Mouse (Mus musculus) kidney, postnatal 0 days (tissue): ENCODE measurements around the gene Tnni2. TPM values are rescaled to one million over a fixed set of nuclear protein-coding genes. Genes with fewer than 3 reads are reported as not detected.
A peak's percentile ranks its signal among the peaks of the same experiment; 100 is the strongest.

Experiments used
- ATAC-seq: fragments of 200-750 bp; cut with Nextera tagmentation; replicated peaks from 2 replicates; pipeline ENCODE4 v1.8.0; 2017; ENCODE audit warnings: low read depth, moderate number of reproducible peaks, moderate TSS enrichment, moderate library complexity; ENCODE audit not compliant: low FRiP score
- DNase-seq: peaks from one replicate; pipeline ENCODE4 v3.0.0-alpha.2; 2016; ENCODE audit warnings: low spot score
- H3K27ac ChIP-seq: fragments of 300-500 bp; sonication (generic); 2 replicates; pipeline ENCODE4 v1.5.1; 2014; ENCODE audit warnings: mild to moderate bottlenecking
- H3K27me3 ChIP-seq: fragments of 300-500 bp; sonication (generic); 2 replicates; pipeline ENCODE4 v1.6.1; 2014; ENCODE audit warnings: low read length, mixed read lengths; ENCODE audit not compliant: insufficient read depth
- H3K36me3 ChIP-seq: fragments of 300-500 bp; sonication (generic); 2 replicates; pipeline ENCODE4 v1.6.1; 2014; ENCODE audit warnings: low read length, mixed read lengths; ENCODE audit not compliant: insufficient read depth
- H3K4me1 ChIP-seq: fragments of 300-500 bp; sonication (generic); replicated peaks from 2 replicates; pipeline ENCODE4 v1.6.1; 2014; ENCODE audit warnings: antibody characterized with exemption, low read length, mixed read lengths; ENCODE audit not compliant: insufficient read depth
- H3K4me2 ChIP-seq: fragments of 300-500 bp; sonication (generic); 2 replicates; pipeline ENCODE4 v1.6.1; 2014; ENCODE audit warnings: mild to moderate bottlenecking, low read length, moderate library complexity, mixed read lengths
- H3K4me3 ChIP-seq: fragments of 300-500 bp; sonication (generic); replicated peaks from 2 replicates; pipeline ENCODE4 v1.5.1; 2014; ENCODE audit warnings: low read depth, low read length
- H3K9ac ChIP-seq: fragments of 300-500 bp; sonication (generic); 2 replicates; pipeline ENCODE4 v1.6.1; 2014; ENCODE audit warnings: low read depth, low read length
- H3K9me3 ChIP-seq: fragments of 300-500 bp; sonication (generic); replicated peaks from 2 replicates; pipeline ENCODE4 v1.6.1; 2016; ENCODE audit warnings: low read length, inconsistent platforms, mixed read lengths
- CTCF ChIP-seq: IDR thresholded peaks from 2 replicates; pipeline ENCODE4 v1.5.1; 2016; ENCODE audit warnings: antibody characterized with exemption, low read depth, mild to moderate bottlenecking, moderate library complexity
- WGBS: fragments of 180-500 bp; shearing (Covaris S2); extraction: QIAGEN DNeasy Blood & Tissue Kit; methylation state at CpG from one replicate; pipeline ENCODE4 v1.1.7; 2014; 5-methylcytosine and 5-hydroxymethylcytosine counted together
- polyA plus RNA-seq: library from polyadenylated mRNA; unstranded; fragments of >200 nt; fragmentation: Nextera tagmentation; extraction: Ambion mirVana; gene quantifications from 2 replicates; pipeline ENCODE4 v1.2.1, GENCODE M21; 2015

The Tnni2 gene
- polyA plus RNA-seq, 1 experiment from 2014 or later = 3.0 TPM

- H3K4me1 ChIP-seq = peaks cover 10% of the 10 kb centered on the region; the same call in 1 of the 2 replicates
- H3K36me3 ChIP-seq = no peaks in the 10 kb centered on the region
- no peaks in the 10 kb centered on the region for H3K9me3 ChIP-seq
- H3K27ac ChIP-seq = no peak overlapping the region
- ATAC-seq = no peak
- no peak overlapping the region for H3K9ac ChIP-seq
- TF ChIP-seq CTCF = no peak
- no peak overlapping the region for H3K4me3 ChIP-seq
- DNase-seq = no peak
- H3K4me2 ChIP-seq = no peak overlapping the region
- WGBS = 83% methylated on average over 2 of the region's 2 CpGs
- no peaks in the 10 kb centered on the region for H3K27me3 ChIP-seq
Measured at GRCm38 (mm10) chr7:142459299-142459691, 17.7 kb downstream of the Tnni2 start.

GRCm38 (mm10) chr7:142460636-142461077, 19.0 kb downstream of the Tnni2 start, which contains the start of gene Lsp1:
Lsp1 (plus strand) TSS chr7:142460809.
- H3K9me3 ChIP-seq = no peaks in the 10 kb centered on the region
- H3K9ac ChIP-seq = no peak within 1 kb of the TSS
- H3K4me2 ChIP-seq = no peak within 1 kb of the TSS
- no peak for TF ChIP-seq CTCF
- no peak within 1 kb of the TSS for H3K4me3 ChIP-seq
- no peak within 1 kb of the TSS for H3K27ac ChIP-seq
- ATAC-seq (no peak), DNase-seq (no peak)
- no peaks in the 10 kb centered on the region for H3K36me3 ChIP-seq
- 95% methylated on average over 7 of the region's 7 CpGs for WGBS
- no peaks in the 10 kb centered on the region for H3K27me3 ChIP-seq
- H3K4me1 ChIP-seq = no peaks in the 10 kb centered on the region

GRCm38 (mm10) chr7:142461446-142461845, 19.8 kb downstream of the Tnni2 start:
- DNase-seq (no peak), ATAC-seq (no peak)
- Histone ChIP-seq H3K4me3 (no peak overlapping the region), H3K27ac (no peak overlapping the region), H3K4me2 (no peak overlapping the region), H3K9me3 (no peaks in the 10 kb centered on the region), H3K36me3 (no peaks in the 10 kb centered on the region), H3K9ac (no peak overlapping the region), H3K4me1 (no peaks in the 10 kb centered on the region), H3K27me3 (no peaks in the 10 kb centered on the region)
- 88% methylated on average over 2 of the region's 2 CpGs for WGBS
- no peak for TF ChIP-seq CTCF

GRCm38 (mm10) chr7:142462190-142462589, 20.6 kb downstream of the Tnni2 start:
- no peaks in the 10 kb centered on the region for H3K4me1 ChIP-seq
- 67% methylated on average over 6 of the region's 6 CpGs for WGBS
- no peaks in the 10 kb centered on the region for H3K36me3 ChIP-seq
- H3K9me3 ChIP-seq = no peaks in the 10 kb centered on the region
- H3K9ac ChIP-seq = no peak overlapping the region
- DNase-seq = no peak
- TF ChIP-seq CTCF = no peak
- no peak overlapping the region for H3K27ac ChIP-seq
- no peak for ATAC-seq
- H3K27me3 ChIP-seq = no peaks in the 10 kb centered on the region
- no peak overlapping the region for H3K4me2 ChIP-seq
- no peak overlapping the region for H3K4me3 ChIP-seq

- DNase-seq (no peak), ATAC-seq (no peak)
- Histone ChIP-seq H3K9me3 (no peaks in the 10 kb centered on the region), H3K4me2 (no peak overlapping the region), H3K27ac (no peak overlapping the region), H3K27me3 (no peaks in the 10 kb centered on the region), H3K36me3 (no peaks in the 10 kb centered on the region), H3K9ac (no peak overlapping the region), H3K4me1 (no peaks in the 10 kb centered on the region), H3K4me3 (no peak overlapping the region)
- 65% methylated on average over 4 of the region's 4 CpGs for WGBS
- TF ChIP-seq CTCF = no peak
Measured at GRCm38 (mm10) chr7:142462594-142463078, 21.0 kb downstream of the Tnni2 start.

- no peaks in the 10 kb centered on the region for H3K27me3 ChIP-seq
- no peak; the same call in 1 of the 2 replicates for ATAC-seq
- no peak for TF ChIP-seq CTCF
- H3K9ac ChIP-seq = no peak overlapping the region
- no peak overlapping the region for H3K4me3 ChIP-seq
- peak overlapping the region; percentile 90 for H3K27ac ChIP-seq
- H3K4me1 ChIP-seq = peaks cover 22% of the 10 kb centered on the region
- H3K36me3 ChIP-seq = no peaks in the 10 kb centered on the region
- H3K9me3 ChIP-seq = no peaks in the 10 kb centered on the region
- 42% methylated on average over 7 of the region's 7 CpGs for WGBS
- no peak overlapping the region for H3K4me2 ChIP-seq
- peak; percentile 86 for DNase-seq
Measured at GRCm38 (mm10) chr7:142470171-142470691, 28.6 kb downstream of the Tnni2 start.
